Mouse (Mus musculus) intestine, embryonic 14.5 days (tissue): Measurements from ENCODE around the gene Trappc10. TPM values are rescaled to one million over a fixed set of nuclear protein-coding genes. Genes with fewer than 3 reads are reported as not detected.

Experiments
- ATAC-seq: fragments of 200-750 bp; cut with Nextera tagmentation; replicated peaks from 2 replicates; pipeline ENCODE4 v1.8.0; 2017; ENCODE audit warnings: low read depth, moderate number of reproducible peaks, moderate TSS enrichment, moderate library complexity; ENCODE audit not compliant: low FRiP score, low TSS enrichment
- DNase-seq: peaks from one replicate; pipeline ENCODE4 v3.0.0-alpha.2; 2018; ENCODE audit warnings: low spot score
- H3K27ac ChIP-seq: fragments of 300-500 bp; sonication (generic); 2 replicates; pipeline ENCODE4 v1.5.1; 2014; ENCODE audit warnings: low read depth, mild to moderate bottlenecking, control low read depth
- H3K27me3 ChIP-seq: fragments of 300-500 bp; sonication (generic); replicated peaks from 2 replicates; pipeline ENCODE4 v1.6.1; 2014; ENCODE audit warnings: low read length, control low read depth; ENCODE audit not compliant: control insufficient read depth, insufficient read depth
- H3K36me3 ChIP-seq: fragments of 300-500 bp; sonication (generic); 2 replicates; pipeline ENCODE4 v1.6.1; 2014; ENCODE audit warnings: low read length, control low read depth; ENCODE audit not compliant: control insufficient read depth, insufficient read depth
- H3K4me1 ChIP-seq: fragments of 300-500 bp; sonication (generic); replicated peaks from 2 replicates; pipeline ENCODE4 v1.6.1; 2014; ENCODE audit warnings: low read length, control low read depth, mixed read lengths; ENCODE audit not compliant: control insufficient read depth, insufficient read depth
- H3K4me2 ChIP-seq: fragments of 300-500 bp; sonication (generic); 2 replicates; pipeline ENCODE4 v1.6.1; 2014; ENCODE audit warnings: low read length
- H3K4me3 ChIP-seq: fragments of 300-500 bp; sonication (generic); 2 replicates; pipeline ENCODE4 v1.5.1; 2014; ENCODE audit warnings: low read depth, low read length, control low read depth, mixed read lengths
- H3K9ac ChIP-seq: fragments of 300-500 bp; sonication (generic); 2 replicates; pipeline ENCODE4 v1.6.1; 2014; ENCODE audit warnings: mild to moderate bottlenecking, low read length
- H3K9me3 ChIP-seq: fragments of 300-500 bp; sonication (generic); 2 replicates; pipeline ENCODE4 v1.6.1; 2016; ENCODE audit warnings: low read length, control low read depth; ENCODE audit not compliant: control insufficient read depth
- WGBS: fragments of 180-500 bp; shearing (Covaris S2); extraction: QIAGEN DNeasy Blood & Tissue Kit; methylation state at CpG from one replicate; pipeline ENCODE4 v1.1.7; 2014; 5-methylcytosine and 5-hydroxymethylcytosine counted together
- polyA plus RNA-seq: library from polyadenylated mRNA; unstranded; fragments of >200 nt; fragmentation: Nextera tagmentation; extraction: Ambion mirVana; gene quantifications from 2 replicates; pipeline ENCODE4 v1.2.1, GENCODE M21; 2014

The Trappc10 gene
- polyA plus RNA-seq, 1 experiment from 2014 or later = 17.6 TPM

DNA sequence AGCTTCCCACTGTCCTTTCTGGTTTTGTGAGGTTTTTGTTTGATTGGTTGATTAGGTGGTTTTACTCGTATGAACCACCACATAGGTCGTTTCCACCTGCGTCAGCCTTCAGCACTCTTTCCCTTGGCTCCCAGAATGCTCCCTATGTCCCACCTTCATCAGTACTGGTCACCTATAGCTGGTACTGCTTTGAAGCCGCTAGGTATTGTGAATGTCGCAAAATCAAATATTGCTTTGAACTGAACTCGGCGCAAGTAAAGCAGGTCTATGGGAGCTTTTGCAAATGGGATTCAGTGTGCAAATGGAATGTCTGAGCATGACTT is 745 bp upstream of the Trappc10 start:
- H3K9ac ChIP-seq = peak overlapping the region; percentile 72
- H3K4me1 ChIP-seq = peaks cover 15% of the 10 kb centered on the region
- peak overlapping the region; percentile 78 for H3K4me3 ChIP-seq
- no peak for DNase-seq
- no peaks in the 10 kb centered on the region for H3K27me3 ChIP-seq
- H3K4me2 ChIP-seq = peak overlapping the region; percentile 99
- no peaks in the 10 kb centered on the region for H3K9me3 ChIP-seq
- H3K36me3 ChIP-seq = no peaks in the 10 kb centered on the region
- WGBS = 18% methylated on average over 7 of the region's 7 CpGs
- ATAC-seq = peak; percentile 6; the same call in 1 of the 2 replicates
- H3K27ac ChIP-seq = no peak overlapping the region

DNA sequence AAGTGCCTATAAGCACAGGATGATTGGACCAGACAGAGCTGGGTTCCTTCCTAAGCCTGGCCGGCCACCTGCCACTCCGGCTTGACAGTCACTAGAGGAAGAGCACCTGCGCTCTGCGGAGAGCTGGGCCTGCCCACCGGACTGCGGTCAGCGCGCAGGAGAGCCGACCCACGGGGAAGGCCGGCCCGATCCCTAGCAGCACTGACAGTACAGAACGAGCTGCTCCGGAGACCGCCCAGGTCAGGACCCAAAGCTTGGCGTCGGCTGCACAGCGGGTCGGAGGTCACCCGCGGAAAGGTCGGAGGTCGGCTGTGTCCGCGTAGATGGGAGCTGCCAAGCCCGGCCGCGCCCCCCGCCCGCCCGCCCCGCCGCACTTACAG is 393 bp downstream of the Trappc10 start:
- H3K4me1 ChIP-seq = peaks cover 15% of the 10 kb centered on the region
- H3K4me3 ChIP-seq = peak overlapping the region; percentile 78
- peak overlapping the region; percentile 72 for H3K9ac ChIP-seq
- H3K9me3 ChIP-seq = no peaks in the 10 kb centered on the region
- under 1% methylated on average over 31 of the region's 33 CpGs for WGBS
- 0 out of 2 replicates have a peak overlapping the region, but pooled peaks have one; percentile 22 for H3K27ac ChIP-seq
- ATAC-seq (peak; percentile 50), DNase-seq (no peak)
- peak overlapping the region; percentile 99 for H3K4me2 ChIP-seq
- no peaks in the 10 kb centered on the region for H3K36me3 ChIP-seq
- H3K27me3 ChIP-seq = no peaks in the 10 kb centered on the region

DNA sequence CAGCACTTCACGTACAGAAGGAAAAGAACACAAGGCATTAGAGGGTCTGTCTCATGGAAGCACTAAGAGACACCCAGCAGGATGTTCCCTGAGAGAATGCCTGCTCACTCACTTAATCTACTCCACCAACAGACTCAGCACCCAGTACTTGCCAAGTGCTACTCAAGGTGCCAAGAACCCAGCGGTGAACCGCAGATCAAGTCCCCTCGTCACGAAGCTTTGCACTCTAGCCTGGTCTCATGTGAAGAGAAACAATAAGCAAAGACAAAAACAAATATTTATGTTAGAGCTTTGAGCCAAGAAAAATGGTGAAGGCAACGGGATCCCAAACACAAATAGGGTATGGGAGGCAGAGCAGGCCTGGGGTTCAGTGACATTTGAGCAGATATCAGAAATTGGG is 5.5 kb downstream of the Trappc10 start:
- DNase-seq (no peak), ATAC-seq (no peak)
- WGBS = 81% methylated on average over 6 of the region's 6 CpGs
- Histone ChIP-seq H3K4me1 (peaks cover 11% of the 10 kb centered on the region), H3K4me3 (no peak overlapping the region), H3K27ac (no peak overlapping the region), H3K9me3 (no peaks in the 10 kb centered on the region), H3K27me3 (no peaks in the 10 kb centered on the region), H3K9ac (no peak overlapping the region), H3K4me2 (no peak overlapping the region), H3K36me3 (no peaks in the 10 kb centered on the region)

DNA sequence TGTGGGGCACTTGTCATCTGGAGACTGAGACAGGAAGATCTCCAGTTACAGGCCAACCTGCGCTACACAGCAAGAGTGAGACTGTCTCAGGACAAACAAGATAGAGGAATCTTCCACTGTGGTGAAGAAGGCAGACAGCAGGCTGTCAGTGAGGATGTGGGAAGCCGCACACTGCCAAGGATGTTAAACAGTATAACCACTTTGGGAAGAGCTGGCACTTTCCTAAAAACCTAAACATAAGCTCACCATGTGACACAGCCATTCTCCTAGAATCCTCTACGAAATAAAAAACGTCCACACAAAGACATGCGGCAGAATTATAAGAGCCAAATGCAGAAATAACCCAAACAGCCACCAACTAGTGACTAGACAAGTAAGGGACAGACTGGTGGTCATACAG is 6.1 kb downstream of the Trappc10 start:
- peaks cover 6% of the 10 kb centered on the region for H3K4me1 ChIP-seq
- ATAC-seq (no peak), DNase-seq (no peak)
- no peak overlapping the region for H3K27ac ChIP-seq
- no peaks in the 10 kb centered on the region for H3K9me3 ChIP-seq
- H3K4me2 ChIP-seq = no peak overlapping the region
- no peak overlapping the region for H3K9ac ChIP-seq
- H3K27me3 ChIP-seq = no peaks in the 10 kb centered on the region
- no peaks in the 10 kb centered on the region for H3K36me3 ChIP-seq
- H3K4me3 ChIP-seq = no peak overlapping the region
- WGBS = 90% methylated on average over 5 of the region's 5 CpGs

DNA sequence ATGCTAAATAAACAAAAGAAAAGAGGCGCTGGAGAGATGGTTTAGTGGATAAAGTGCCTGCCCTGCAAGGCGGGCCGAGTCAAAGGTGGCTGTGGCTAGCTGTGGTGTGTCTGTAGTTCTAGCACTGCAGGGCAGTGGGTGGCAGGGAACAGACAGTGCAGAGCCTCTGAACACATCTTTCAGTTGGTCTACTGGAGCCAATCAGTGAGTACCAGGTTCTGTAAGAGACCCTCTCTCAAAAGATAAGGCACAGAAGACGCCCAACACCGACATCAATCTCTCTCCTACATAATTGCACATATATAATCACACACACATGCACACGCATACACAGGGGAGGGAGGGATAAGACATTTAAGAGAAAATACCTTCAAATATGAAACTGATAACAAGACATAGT is 6.6 kb downstream of the Trappc10 start:
- Histone ChIP-seq H3K4me2 (no peak overlapping the region), H3K9me3 (no peaks in the 10 kb centered on the region), H3K4me3 (no peak overlapping the region), H3K9ac (no peak overlapping the region), H3K36me3 (no peaks in the 10 kb centered on the region), H3K4me1 (peaks cover under 1% of the 10 kb centered on the region; the same call in 1 of the 2 replicates), H3K27me3 (no peaks in the 10 kb centered on the region), H3K27ac (no peak overlapping the region)
- ATAC-seq = no peak
- 82% methylated on average over 6 of the region's 6 CpGs for WGBS
- DNase-seq = no peak

DNA sequence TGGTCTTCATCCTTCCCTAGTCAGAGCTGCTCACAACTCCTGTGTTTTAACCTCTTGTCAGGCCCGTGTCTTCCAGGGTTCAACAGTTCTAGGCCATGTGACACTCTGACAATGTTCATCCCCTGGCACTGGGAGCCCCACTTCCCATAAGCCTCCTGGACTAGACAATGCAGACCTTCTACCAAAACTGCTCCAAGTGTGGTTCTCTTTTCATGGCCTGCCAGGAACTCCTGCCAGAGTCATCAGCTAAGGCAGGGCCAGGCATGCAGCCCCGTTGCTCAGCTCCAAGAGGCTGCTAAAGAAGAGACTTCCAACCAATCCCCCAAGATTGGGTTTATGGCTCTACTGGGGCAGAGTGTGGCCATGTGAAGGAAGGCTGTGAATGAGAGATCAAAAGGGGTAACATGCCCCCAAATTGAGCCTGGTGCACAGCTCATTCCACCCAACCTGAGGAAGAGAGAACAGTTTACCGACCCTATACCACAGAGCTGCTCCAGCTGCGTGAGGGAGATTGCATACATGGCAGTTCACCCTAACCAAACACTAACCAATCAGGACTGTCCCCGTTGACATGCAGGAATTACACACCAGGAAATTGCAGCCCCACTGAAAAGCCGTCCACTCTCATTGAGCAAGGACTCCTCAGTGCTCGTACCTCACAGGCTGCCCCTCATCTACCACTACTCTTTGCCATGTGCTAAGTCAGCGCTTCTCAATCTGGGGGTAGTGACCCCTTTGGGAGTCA is 7.4 kb downstream of the Trappc10 start:
- H3K4me2 ChIP-seq = no peak overlapping the region
- ATAC-seq = no peak
- WGBS = 72% methylated on average over 8 of the region's 8 CpGs
- no peak overlapping the region for H3K4me3 ChIP-seq
- DNase-seq = no peak
- H3K9ac ChIP-seq = no peak overlapping the region
- H3K4me1 ChIP-seq = no peaks in the 10 kb centered on the region; the same call in 1 of the 2 replicates
- H3K27me3 ChIP-seq = no peaks in the 10 kb centered on the region
- H3K36me3 ChIP-seq = no peaks in the 10 kb centered on the region
- no peaks in the 10 kb centered on the region for H3K9me3 ChIP-seq
- no peak overlapping the region for H3K27ac ChIP-seq

DNA sequence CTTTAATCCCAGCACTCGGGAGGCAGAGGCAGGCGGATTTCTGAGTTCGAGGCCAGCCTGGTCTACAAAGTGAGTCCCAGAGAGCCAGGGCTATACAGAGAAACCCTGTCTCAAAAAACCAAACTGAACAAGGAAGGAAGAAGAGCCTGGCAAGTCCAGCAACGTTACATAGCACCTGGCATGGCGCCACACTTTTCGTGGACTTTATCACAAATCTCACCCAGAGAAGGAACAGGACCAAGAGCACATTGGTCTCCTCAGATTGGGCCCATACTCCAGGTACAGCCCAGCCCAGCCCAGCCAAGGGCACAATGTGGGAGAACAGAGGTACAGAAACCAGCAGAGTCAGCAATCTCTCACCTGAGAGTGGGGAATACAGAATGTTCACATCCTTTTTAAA is 10.7 kb downstream of the Trappc10 start:
- Histone ChIP-seq H3K4me2 (no peak overlapping the region), H3K27me3 (no peaks in the 10 kb centered on the region), H3K9me3 (no peaks in the 10 kb centered on the region), H3K4me3 (no peak overlapping the region), H3K9ac (no peak overlapping the region), H3K4me1 (no peaks in the 10 kb centered on the region; the same call in 1 of the 2 replicates), H3K27ac (no peak overlapping the region), H3K36me3 (peaks cover 19% of the 10 kb centered on the region; the same call in 1 of the 2 replicates)
- DNase-seq (no peak), ATAC-seq (no peak)
- 95% methylated on average over 6 of the region's 6 CpGs for WGBS

DNA sequence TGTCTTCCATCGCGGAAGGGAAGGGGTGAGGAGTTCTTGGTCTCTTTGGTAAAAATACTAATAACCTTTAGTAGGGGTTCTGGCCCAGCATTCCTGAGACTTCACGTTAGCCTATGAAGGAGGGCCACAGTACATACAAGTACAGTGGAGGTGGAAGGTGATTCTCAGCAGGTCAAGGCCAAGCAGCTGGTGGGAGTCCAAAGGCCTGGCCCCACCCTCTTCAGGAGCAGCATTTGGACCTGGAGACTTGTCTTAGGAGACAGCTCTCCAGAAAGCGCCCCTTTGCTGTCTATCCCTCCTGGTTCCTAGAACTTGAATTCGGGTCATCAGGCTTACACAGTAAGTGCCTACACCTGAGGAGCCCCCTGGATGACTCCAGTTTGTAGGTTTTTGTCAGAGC is 11.3 kb downstream of the Trappc10 start:
- ATAC-seq = no peak
- Histone ChIP-seq H3K27me3 (no peaks in the 10 kb centered on the region), H3K27ac (no peak overlapping the region), H3K9me3 (no peaks in the 10 kb centered on the region), H3K9ac (no peak overlapping the region), H3K36me3 (peaks cover 23% of the 10 kb centered on the region), H3K4me3 (no peak overlapping the region), H3K4me2 (no peak overlapping the region), H3K4me1 (no peaks in the 10 kb centered on the region; the same call in 1 of the 2 replicates)
- 92% methylated on average over 5 of the region's 5 CpGs for WGBS
- no peak for DNase-seq

DNA sequence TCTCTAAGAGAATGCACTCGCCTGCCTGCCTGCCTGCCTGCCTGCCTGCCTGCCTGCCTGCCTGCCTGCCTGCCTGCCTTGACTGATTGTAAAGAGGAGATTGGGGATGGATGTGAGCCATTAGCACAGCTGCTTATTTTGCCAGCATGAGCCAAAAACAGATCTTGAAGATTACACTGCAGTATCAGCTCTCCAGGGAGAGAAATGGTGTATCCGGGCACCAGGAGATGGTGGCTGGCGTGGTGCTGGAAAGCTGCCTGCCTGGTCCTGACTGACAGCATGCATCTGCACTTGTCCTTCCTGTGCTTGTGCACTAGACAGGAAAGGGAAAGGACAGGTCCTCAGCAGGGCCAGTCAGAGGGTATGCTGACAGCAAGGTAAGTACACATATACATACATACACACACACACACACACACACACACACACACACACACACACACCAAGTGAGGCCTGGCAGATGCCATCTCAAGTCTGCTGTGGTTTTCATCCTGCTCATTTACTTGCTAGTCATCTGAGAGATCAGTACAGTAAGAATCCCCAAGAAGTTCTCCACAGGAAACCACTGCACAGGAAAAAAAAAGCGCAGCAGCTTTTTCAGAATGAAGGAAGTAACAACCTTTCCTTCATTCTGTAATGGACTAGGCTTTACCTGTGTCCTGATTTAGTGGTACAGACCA is 12.0 kb downstream of the Trappc10 start:
- no peak for ATAC-seq
- Histone ChIP-seq H3K9ac (no peak overlapping the region), H3K36me3 (peaks cover 31% of the 10 kb centered on the region), H3K27ac (no peak overlapping the region), H3K4me1 (no peaks in the 10 kb centered on the region), H3K27me3 (no peaks in the 10 kb centered on the region), H3K4me3 (no peak overlapping the region), H3K9me3 (no peaks in the 10 kb centered on the region), H3K4me2 (no peak overlapping the region)
- WGBS = 90% methylated on average over 4 of the region's 4 CpGs
- no peak for DNase-seq
